Mouse (Mus musculus) midbrain, embryonic 14.5 days (tissue): ENCODE results near the gene Srsf4. TPM values are rescaled to one million over a fixed set of nuclear protein-coding genes. Genes with fewer than 3 reads are reported as not detected.

Experiments used
- ATAC-seq: fragments of 200-750 bp; cut with Nextera tagmentation; 2 replicates; pipeline ENCODE4 v1.8.0; 2017; ENCODE audit warnings: moderate number of reproducible peaks, moderate library complexity; ENCODE audit not compliant: low FRiP score, low TSS enrichment
- DNase-seq: peaks from one replicate; pipeline ENCODE4 v3.0.0-alpha.2; 2015
- H3K27ac ChIP-seq: fragments of 300-500 bp; sonication (generic); replicated peaks from 2 replicates; pipeline ENCODE4 v1.5.1; 2014; ENCODE audit warnings: mild to moderate bottlenecking, low read depth, low read length, moderate library complexity
- H3K27me3 ChIP-seq: fragments of 300-500 bp; sonication (generic); 2 replicates; pipeline ENCODE4 v1.6.1; 2014; ENCODE audit warnings: low read length, control low read depth, mixed read lengths; ENCODE audit not compliant: control insufficient read depth, insufficient read depth
- H3K36me3 ChIP-seq: fragments of 300-500 bp; sonication (generic); 2 replicates; pipeline ENCODE4 v1.6.1; 2014; ENCODE audit warnings: low read length, control low read depth; ENCODE audit not compliant: control insufficient read depth, insufficient read depth
- H3K4me1 ChIP-seq: fragments of 300-500 bp; sonication (generic); 2 replicates; pipeline ENCODE4 v1.6.1; 2014; ENCODE audit warnings: mild to moderate bottlenecking, antibody characterized with exemption, low read length, control low read depth; ENCODE audit not compliant: control insufficient read depth, insufficient read depth
- H3K4me2 ChIP-seq: fragments of 300-500 bp; sonication (generic); 2 replicates; pipeline ENCODE4 v1.6.1; 2014; ENCODE audit warnings: mild to moderate bottlenecking, low read length, moderate library complexity
- H3K4me3 ChIP-seq: fragments of 300-500 bp; sonication (generic); replicated peaks from 2 replicates; pipeline ENCODE4 v1.5.1; 2014; ENCODE audit warnings: low read depth, low read length
- H3K9ac ChIP-seq: fragments of 300-500 bp; sonication (generic); replicated peaks from 2 replicates; pipeline ENCODE4 v1.6.1; 2014; ENCODE audit warnings: mild to moderate bottlenecking, low read length, moderate library complexity
- H3K9me3 ChIP-seq: fragments of 300-500 bp; sonication (generic); 2 replicates; pipeline ENCODE4 v1.6.1; 2016; ENCODE audit warnings: low read length, control low read depth, mixed read lengths; ENCODE audit not compliant: control insufficient read depth
- WGBS: fragments of 180-500 bp; shearing (Covaris S2); extraction: QIAGEN DNeasy Blood & Tissue Kit; methylation state at CpG from one replicate; pipeline ENCODE4 v1.1.7; 2014; 5-methylcytosine and 5-hydroxymethylcytosine counted together
- polyA plus RNA-seq: library from polyadenylated mRNA; unstranded; fragments of >200 nt; fragmentation: Nextera tagmentation; extraction: Ambion mirVana; gene quantifications from 2 replicates; pipeline ENCODE4 v1.2.1, GENCODE M21; 2014

The Srsf4 gene
- polyA plus RNA-seq, result 91.8 and 121 TPM in 2 replicates

DNA sequence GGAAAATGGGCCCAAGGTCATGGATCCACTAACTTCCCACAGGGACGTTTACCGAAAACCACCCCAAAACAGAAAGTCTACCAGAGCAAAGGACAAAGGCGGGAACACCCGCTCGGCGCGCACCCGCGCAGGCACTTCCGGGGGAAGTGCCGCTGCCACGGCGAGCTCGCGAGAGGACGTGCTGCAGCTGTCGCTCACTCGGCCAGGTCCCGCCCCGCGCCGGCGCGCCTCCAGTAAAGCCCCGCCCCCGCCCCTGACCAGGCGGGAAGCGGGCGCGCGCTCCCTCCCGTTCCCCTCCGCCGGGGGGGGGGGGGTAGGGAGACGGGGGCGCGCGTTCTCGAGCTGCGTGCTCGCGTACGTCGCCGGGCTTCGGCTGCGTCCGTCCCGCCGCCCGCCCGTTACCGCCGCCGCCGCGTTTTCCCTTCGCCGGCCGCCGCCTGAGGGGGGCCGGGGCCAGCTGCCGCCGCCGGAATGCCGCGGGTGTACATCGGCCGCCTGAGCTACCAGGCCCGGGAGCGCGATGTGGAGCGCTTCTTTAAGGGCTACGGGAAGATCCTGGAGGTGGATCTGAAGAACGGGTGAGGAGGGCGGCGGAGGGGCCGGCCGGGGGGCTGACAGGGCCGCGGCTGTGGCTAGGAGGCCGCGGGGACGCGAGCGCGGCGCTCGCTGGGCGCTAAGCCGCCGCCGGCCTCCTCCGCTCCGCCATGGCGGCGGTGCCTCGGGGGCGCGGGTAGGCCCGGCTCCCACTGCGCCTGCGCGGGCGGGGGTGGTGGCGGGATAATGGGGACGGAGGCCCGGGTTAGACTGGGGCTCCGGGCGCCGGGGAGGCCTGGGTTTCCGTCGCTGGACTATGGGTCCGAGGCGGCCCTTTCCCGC, at the start of gene Srsf4:
Srsf4 (plus strand) TSS at position 325 of the 876 bp plus-strand sequence.
- peak within 1 kb of the TSS; percentile 100 for H3K27ac ChIP-seq
- peaks cover 33% of the 10 kb centered on the region for H3K4me1 ChIP-seq
- H3K4me3 ChIP-seq, result peak within 1 kb of the TSS; percentile 98
- peak; percentile 99 for DNase-seq
- H3K4me2 ChIP-seq, result peak within 1 kb of the TSS; percentile 95
- peak within 1 kb of the TSS; percentile 100 for H3K9ac ChIP-seq
- no peaks in the 10 kb centered on the region for H3K27me3 ChIP-seq
- WGBS, result under 1% methylated on average over 103 of the region's 116 CpGs
- peak; percentile 96 for ATAC-seq
- H3K9me3 ChIP-seq, result no peaks in the 10 kb centered on the region
- 0 out of 2 replicates have a peak, but pooled peaks cover 4% of the 10 kb centered on the region for H3K36me3 ChIP-seq

DNA sequence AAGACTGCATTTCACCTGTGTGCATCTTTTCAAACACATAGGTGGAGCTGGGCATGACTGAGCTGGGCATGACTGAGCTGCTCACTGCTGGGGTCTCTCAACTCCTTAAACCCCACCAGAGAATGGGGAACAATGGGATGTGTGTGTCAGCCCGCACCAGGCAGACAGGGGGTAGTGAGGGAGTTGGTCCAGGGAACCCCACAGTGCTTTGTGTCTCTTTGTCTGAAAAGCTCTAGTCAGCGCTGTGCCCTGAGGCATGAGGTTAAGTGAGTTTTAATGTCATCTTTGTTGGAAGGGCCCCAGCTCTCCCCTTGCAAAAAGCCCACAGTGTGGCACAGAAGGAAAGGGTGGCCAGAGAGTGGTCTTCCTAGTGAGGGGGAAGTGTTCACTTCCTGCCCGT, 48.5 kb upstream of the Srsf4 start:
- H3K4me1 ChIP-seq, result peaks cover 23% of the 10 kb centered on the region
- DNase-seq, result no peak
- no peak overlapping the region for H3K4me3 ChIP-seq
- H3K36me3 ChIP-seq, result no peaks in the 10 kb centered on the region
- no peak overlapping the region for H3K4me2 ChIP-seq
- no peak for ATAC-seq
- 18% methylated on average over 3 of the region's 3 CpGs for WGBS
- H3K27me3 ChIP-seq, result 0 out of 2 replicates have a peak, but pooled peaks cover 3% of the 10 kb centered on the region
- no peak overlapping the region for H3K9ac ChIP-seq
- H3K27ac ChIP-seq, result no peak overlapping the region
- no peaks in the 10 kb centered on the region for H3K9me3 ChIP-seq

DNA sequence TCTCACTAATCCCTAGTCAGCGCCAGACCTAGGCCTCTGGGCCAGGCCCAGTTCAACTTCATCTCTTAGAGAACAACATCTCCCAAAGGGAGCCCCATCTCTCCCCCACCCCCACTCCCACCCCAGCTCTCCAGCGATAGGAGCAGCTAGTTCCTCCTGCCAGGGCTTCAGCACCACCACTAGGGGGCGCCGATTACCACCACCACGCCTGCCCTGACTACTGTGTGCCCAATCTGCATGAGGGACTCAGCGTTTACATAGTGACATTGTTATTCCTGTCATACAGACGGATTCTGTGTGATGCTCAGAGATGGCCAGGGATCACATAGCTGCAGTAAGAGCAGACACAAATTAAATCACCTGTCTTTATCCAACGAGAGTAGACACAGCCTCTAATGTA, 47.6 kb upstream of the Srsf4 start:
- no peak overlapping the region for H3K27ac ChIP-seq
- H3K27me3 ChIP-seq, result no peaks in the 10 kb centered on the region
- ATAC-seq (no peak), DNase-seq (no peak)
- WGBS, result 46% methylated on average over 8 of the region's 8 CpGs
- H3K36me3 ChIP-seq, result no peaks in the 10 kb centered on the region
- H3K4me3 ChIP-seq, result no peak overlapping the region
- H3K4me2 ChIP-seq, result no peak overlapping the region
- H3K9ac ChIP-seq, result no peak overlapping the region
- H3K9me3 ChIP-seq, result no peaks in the 10 kb centered on the region
- H3K4me1 ChIP-seq, result peaks cover 20% of the 10 kb centered on the region

DNA sequence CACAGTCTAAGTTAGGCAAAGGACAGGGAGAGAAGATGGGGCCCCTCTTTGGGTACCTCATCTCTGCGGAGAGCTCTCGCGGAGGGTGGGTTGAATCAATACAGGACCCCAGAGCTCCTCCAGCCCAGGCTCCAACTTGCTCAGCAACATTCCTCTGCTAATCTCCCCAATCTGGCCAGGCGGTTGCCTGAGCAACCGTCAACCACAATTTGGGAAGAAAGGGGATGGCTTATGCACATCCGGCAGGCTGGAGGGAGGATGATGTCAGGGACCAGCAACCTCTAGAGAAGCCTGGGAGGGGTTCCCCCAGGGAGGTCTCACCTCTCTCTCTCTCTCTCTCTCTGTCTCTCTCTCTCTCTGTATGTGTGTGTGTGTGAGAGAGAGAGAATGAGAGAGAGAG, 46.5 kb upstream of the Srsf4 start:
- Histone ChIP-seq H3K36me3 (no peaks in the 10 kb centered on the region), H3K4me2 (no peak overlapping the region), H3K9me3 (no peaks in the 10 kb centered on the region), H3K27me3 (no peaks in the 10 kb centered on the region), H3K9ac (no peak overlapping the region), H3K4me1 (peaks cover 10% of the 10 kb centered on the region), H3K4me3 (no peak overlapping the region), H3K27ac (no peak overlapping the region)
- ATAC-seq (no peak), DNase-seq (peak; percentile 62)
- 4% methylated on average over 6 of the region's 6 CpGs for WGBS

DNA sequence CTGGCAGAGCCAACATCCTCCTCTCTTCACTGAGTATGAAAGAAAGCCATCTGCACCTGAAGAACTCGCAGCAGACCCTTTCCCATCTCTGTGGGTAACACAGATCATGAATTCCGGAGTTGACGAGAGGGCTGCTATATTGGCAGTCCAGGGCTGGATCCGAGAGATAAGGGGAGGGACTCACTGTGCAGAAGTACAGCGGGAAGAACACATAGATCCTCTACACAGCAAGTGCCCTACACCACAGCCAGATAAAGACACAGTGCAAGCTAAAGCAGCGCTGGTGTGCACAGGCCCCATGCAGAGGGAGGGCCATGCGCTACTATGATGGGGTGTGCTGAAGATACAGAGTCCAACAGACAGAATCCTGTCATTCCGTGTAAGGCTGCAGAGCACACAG, 44.3 kb upstream of the Srsf4 start:
- WGBS, result 76% methylated on average over 8 of the region's 8 CpGs
- no peak for ATAC-seq

DNA sequence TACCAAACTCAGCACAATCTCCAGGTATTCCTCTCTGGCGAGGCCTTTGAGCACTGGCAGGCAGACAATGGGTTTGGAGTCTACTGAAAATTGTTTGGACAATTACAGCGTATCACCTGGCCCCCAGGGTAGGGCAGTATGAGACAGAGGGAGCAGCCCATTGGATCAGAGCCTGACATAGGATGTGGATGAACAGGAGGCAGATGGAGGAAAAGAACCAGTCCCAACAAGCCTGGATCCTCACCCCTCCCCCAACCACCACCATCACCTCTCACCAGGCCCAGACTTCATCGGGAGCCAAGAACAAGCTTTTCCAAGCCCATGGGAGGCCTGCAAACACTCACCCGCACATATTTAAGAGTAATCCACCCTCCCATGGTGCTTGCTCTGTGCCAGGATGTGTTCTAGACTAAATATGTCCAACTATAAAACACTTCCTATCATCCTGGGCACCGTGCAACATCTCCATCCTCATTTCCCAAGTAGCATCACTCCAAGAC, 41.8 kb upstream of the Srsf4 start:
- H3K9me3 ChIP-seq, result no peaks in the 10 kb centered on the region
- no peak overlapping the region for H3K27ac ChIP-seq
- 84% methylated on average over 5 of the region's 5 CpGs for WGBS
- DNase-seq, result no peak
- H3K9ac ChIP-seq, result no peak overlapping the region
- no peak for ATAC-seq
- H3K36me3 ChIP-seq, result no peaks in the 10 kb centered on the region
- H3K4me2 ChIP-seq, result no peak overlapping the region
- no peak overlapping the region for H3K4me3 ChIP-seq
- peaks cover 16% of the 10 kb centered on the region for H3K27me3 ChIP-seq
- peaks cover 18% of the 10 kb centered on the region for H3K4me1 ChIP-seq

More for the DNA sequence above, 44.3 kb upstream of the Srsf4 start:
- peaks cover 13% of the 10 kb centered on the region for H3K4me1 ChIP-seq
- H3K9me3 ChIP-seq, result no peaks in the 10 kb centered on the region
- no peak for DNase-seq
- H3K36me3 ChIP-seq, result no peaks in the 10 kb centered on the region
- H3K4me3 ChIP-seq, result no peak overlapping the region
- H3K9ac ChIP-seq, result no peak overlapping the region
- H3K4me2 ChIP-seq, result no peak overlapping the region
- no peak overlapping the region for H3K27ac ChIP-seq
- no peaks in the 10 kb centered on the region for H3K27me3 ChIP-seq

DNA sequence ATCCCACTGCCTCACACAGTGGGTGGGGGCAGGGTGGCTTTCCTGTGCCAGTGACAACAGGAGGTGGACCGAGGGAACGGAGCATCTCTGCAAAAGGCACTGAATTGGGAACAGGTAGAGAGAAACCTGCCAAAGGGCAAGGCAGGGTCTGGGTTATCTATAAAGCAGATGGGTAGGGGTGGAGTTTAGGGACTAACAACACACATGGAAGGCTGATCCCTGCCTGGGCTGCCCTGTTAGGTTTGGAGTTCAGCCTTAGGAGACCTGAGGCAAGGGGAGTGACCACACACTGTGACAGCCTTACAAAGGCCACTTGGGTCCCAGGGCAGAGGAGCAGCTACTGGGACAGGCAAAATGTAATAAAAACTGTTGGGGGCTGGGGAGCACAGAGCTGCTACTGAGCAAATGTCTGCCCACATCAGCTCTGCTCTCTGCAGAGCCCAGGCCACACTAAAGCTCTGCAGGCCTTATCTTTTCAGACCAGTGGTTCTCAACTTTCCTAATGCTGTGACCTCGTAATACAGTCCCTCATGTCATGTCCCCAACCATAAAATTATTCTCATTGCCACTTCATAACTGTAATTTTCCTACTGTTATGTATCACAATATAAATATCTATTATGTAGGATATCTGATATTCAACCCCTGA, 40.5 kb upstream of the Srsf4 start:
- no peak overlapping the region for H3K4me3 ChIP-seq
- ATAC-seq (no peak), DNase-seq (no peak)
- no peaks in the 10 kb centered on the region for H3K9me3 ChIP-seq
- H3K4me1 ChIP-seq, result peaks cover 11% of the 10 kb centered on the region; the same call in 1 of the 2 replicates
- 78% methylated on average over 3 of the region's 3 CpGs for WGBS
- H3K9ac ChIP-seq, result no peak overlapping the region
- H3K36me3 ChIP-seq, result no peaks in the 10 kb centered on the region
- peaks cover 22% of the 10 kb centered on the region for H3K27me3 ChIP-seq
- no peak overlapping the region for H3K4me2 ChIP-seq
- H3K27ac ChIP-seq, result no peak overlapping the region

DNA sequence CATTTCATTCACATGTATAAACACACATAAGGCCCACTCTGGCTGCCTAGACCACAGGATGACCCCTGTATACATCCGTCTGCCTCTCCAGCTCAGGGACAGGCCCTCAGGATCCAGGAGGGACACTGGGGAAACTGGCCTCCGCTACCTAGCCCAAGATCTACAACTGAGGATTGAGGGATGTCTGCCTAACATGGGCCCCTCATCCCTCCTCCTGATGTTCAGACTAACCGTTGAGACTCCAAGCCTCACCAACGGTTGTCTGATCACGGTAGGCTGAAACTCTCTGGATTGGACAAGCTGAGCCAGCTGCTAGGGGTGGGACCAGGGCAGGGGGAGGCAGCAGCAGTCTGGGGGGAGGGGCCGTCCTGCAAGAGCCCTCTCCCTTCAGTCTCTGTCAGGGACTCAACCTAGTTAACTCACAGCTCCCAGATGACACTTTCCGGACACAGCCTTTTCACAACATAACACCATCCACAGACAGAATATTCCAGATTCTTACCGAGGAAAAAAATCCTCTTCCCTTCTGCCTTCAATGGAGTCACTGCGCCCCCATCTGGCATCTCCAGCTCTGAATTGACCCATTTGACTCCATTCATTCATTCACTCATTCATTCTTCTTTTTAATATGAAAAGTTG, 39.3 kb upstream of the Srsf4 start:
- DNase-seq, result peak; percentile 70
- Histone ChIP-seq H3K27me3 (peaks cover 22% of the 10 kb centered on the region), H3K9me3 (no peaks in the 10 kb centered on the region), H3K9ac (no peak overlapping the region), H3K36me3 (no peaks in the 10 kb centered on the region), H3K4me1 (peaks cover 11% of the 10 kb centered on the region; the same call in 1 of the 2 replicates), H3K27ac (no peak overlapping the region), H3K4me3 (no peak overlapping the region), H3K4me2 (no peak overlapping the region)
- no peak for ATAC-seq
- 25% methylated on average over 9 of the region's 9 CpGs for WGBS
